Mouse (Mus musculus): Measurements from ENCODE around the gene Rc3h2.

- TF ChIP-seq CTCF (IDR thresholded peaks at IDR 0.05; ENCODE audit: borderline replicate concordance, insufficient read depth, low read length) = no peak
- peak; percentile 82 for TF ChIP-seq POLR2A (IDR thresholded peaks at IDR 0.05; ENCODE audit: low read depth, low read length)
Observed at GRCm38 (mm10) chr2:37442611-37443591, 20.2 kb upstream of the Rc3h2 start, which contains the start of the genes Zbtb26, Zbtb6 and Rabgap1.
